Mouse (Mus musculus) forebrain, embryonic 14.5 days (tissue): ENCODE results near the gene Coq10b. TPM values are rescaled to one million over a fixed set of nuclear protein-coding genes. Genes with fewer than 3 reads are reported as not detected.
"Not testable (repeated sequence)": the region's sequence is repeated elsewhere in the genome, so short reads cannot be mapped to it uniquely, and the experiment has no call there.

Source experiments
- ATAC-seq: fragments of 200-750 bp; cut with Nextera tagmentation; 2 replicates; pipeline ENCODE4 v1.8.0; 2017; ENCODE audit warnings: mild to moderate bottlenecking, moderate library complexity
- DNase-seq: peaks from one replicate; pipeline ENCODE4 v3.0.0-alpha.2; 2015; ENCODE audit warnings: low spot score
- H3K27ac ChIP-seq: fragments of 300-500 bp; sonication (generic); 2 replicates; pipeline ENCODE4 v1.5.1; 2014; ENCODE audit warnings: low read depth, mild to moderate bottlenecking, control low read depth, low read length, moderate library complexity
- H3K27me3 ChIP-seq: fragments of 300-500 bp; sonication (generic); replicated peaks from 2 replicates; pipeline ENCODE4 v1.6.1; 2014; ENCODE audit warnings: low read length, control low read depth, mixed read lengths; ENCODE audit not compliant: control insufficient read depth, insufficient read depth
- H3K36me3 ChIP-seq: fragments of 300-500 bp; sonication (generic); 2 replicates; pipeline ENCODE4 v1.6.1; 2014; ENCODE audit warnings: low read length, control low read depth; ENCODE audit not compliant: control insufficient read depth, insufficient read depth
- H3K4me1 ChIP-seq: fragments of 300-500 bp; sonication (generic); 2 replicates; pipeline ENCODE4 v1.6.1; 2014; ENCODE audit warnings: antibody characterized with exemption, low read length, control low read depth; ENCODE audit not compliant: control insufficient read depth, insufficient read depth
- H3K4me2 ChIP-seq: fragments of 300-500 bp; sonication (generic); 2 replicates; pipeline ENCODE4 v1.6.1; 2014; ENCODE audit warnings: mild to moderate bottlenecking, control low read depth, low read length
- H3K4me3 ChIP-seq: fragments of 300-500 bp; sonication (generic); 2 replicates; pipeline ENCODE4 v1.5.1; 2014; ENCODE audit warnings: low read depth, low read length, control low read depth
- H3K9ac ChIP-seq: fragments of 300-500 bp; sonication (generic); 2 replicates; pipeline ENCODE4 v1.6.1; 2014; ENCODE audit warnings: mild to moderate bottlenecking, low read length, control low read depth, moderate library complexity
- H3K9me3 ChIP-seq: fragments of 300-500 bp; sonication (generic); replicated peaks from 2 replicates; pipeline ENCODE4 v1.6.1; 2016; ENCODE audit warnings: low read length, control low read depth, mixed read lengths; ENCODE audit not compliant: control insufficient read depth
- WGBS: fragments of 180-500 bp; shearing (Covaris S2); extraction: QIAGEN DNeasy Blood & Tissue Kit; methylation state at CpG from one replicate; pipeline ENCODE4 v1.1.7; 2014; 5-methylcytosine and 5-hydroxymethylcytosine counted together
- polyA plus RNA-seq: library from polyadenylated mRNA; unstranded; fragments of >200 nt; fragmentation: Nextera tagmentation; extraction: Ambion mirVana; gene quantifications from 2 replicates; pipeline ENCODE4 v1.2.1, GENCODE M21; 2014

Gene Coq10b
- 39.5 and 44.1 TPM in 2 replicates for polyA plus RNA-seq

- Histone ChIP-seq H3K27me3 (no peaks in the 10 kb centered on the region), H3K27ac (peak within 1 kb of the TSS; percentile 55), H3K4me1 (peaks cover 8% of the 10 kb centered on the region), H3K4me3 (peak within 1 kb of the TSS; percentile 86), H3K9me3 (no peaks in the 10 kb centered on the region), H3K4me2 (peak within 1 kb of the TSS; percentile 85), H3K9ac (peak within 1 kb of the TSS; percentile 73), H3K36me3 (no peaks in the 10 kb centered on the region)
- DNase-seq (peak; percentile 99), ATAC-seq (peak; percentile 100)
- WGBS = under 1% methylated on average over 46 of the region's 46 CpGs
Measured at GRCm38 (mm10) chr1:55052355-55052953, at the start of gene Coq10b. Coq10b (plus strand) TSS chr1:55052770.

- H3K27ac ChIP-seq, H3K4me1 ChIP-seq, H3K4me2 ChIP-seq, H3K9ac ChIP-seq, H3K9me3 ChIP-seq, DNase-seq, H3K27me3 ChIP-seq, ATAC-seq, H3K4me3 ChIP-seq: not testable (repeated sequence)
- WGBS = 96% methylated on average over 2 of the region's 2 CpGs
- peaks cover 75% of the 10 kb centered on the region for H3K36me3 ChIP-seq
Measured at GRCm38 (mm10) chr1:55008313-55008712, 44.3 kb upstream of the Coq10b start.

GRCm38 (mm10) chr1:55012513-55012912 is 40.1 kb upstream of the Coq10b start:
- H3K27ac ChIP-seq = no peak overlapping the region
- H3K27me3 ChIP-seq = no peaks in the 10 kb centered on the region
- no peaks in the 10 kb centered on the region for H3K9me3 ChIP-seq
- H3K36me3 ChIP-seq = peaks cover 79% of the 10 kb centered on the region
- no peak overlapping the region for H3K9ac ChIP-seq
- ATAC-seq (no peak), DNase-seq (no peak)
- H3K4me2 ChIP-seq = no peak overlapping the region
- no peaks in the 10 kb centered on the region for H3K4me1 ChIP-seq
- WGBS = 53% methylated on average over 3 of the region's 3 CpGs
- H3K4me3 ChIP-seq = no peak overlapping the region

- Histone ChIP-seq H3K9me3 (no peaks in the 10 kb centered on the region), H3K36me3 (peaks cover 22% of the 10 kb centered on the region), H3K4me2 (no peak overlapping the region), H3K27me3 (no peaks in the 10 kb centered on the region), H3K9ac (no peak overlapping the region), H3K4me1 (peaks cover 8% of the 10 kb centered on the region), H3K27ac (no peak overlapping the region), H3K4me3 (no peak overlapping the region)
- DNase-seq (no peak), ATAC-seq (no peak)
Measured at GRCm38 (mm10) chr1:55021907-55022306, 30.7 kb upstream of the Coq10b start.

- Histone ChIP-seq H3K36me3 (no peaks in the 10 kb centered on the region), H3K9ac (peak overlapping the region; percentile 98), H3K27me3 (no peaks in the 10 kb centered on the region), H3K4me3 (peak overlapping the region; percentile 98), H3K4me1 (peaks cover 8% of the 10 kb centered on the region), H3K4me2 (peak overlapping the region; percentile 91), H3K27ac (peak overlapping the region; percentile 93; the same call in 1 of the 2 replicates), H3K9me3 (no peaks in the 10 kb centered on the region)
- 19% methylated on average over 10 of the region's 10 CpGs for WGBS
- no peak for ATAC-seq
- no peak for DNase-seq
Measured at GRCm38 (mm10) chr1:55025656-55026430, 26.7 kb upstream of the Coq10b start.

- Histone ChIP-seq H3K4me3 (peak overlapping the region; percentile 98), H3K9me3 (no peaks in the 10 kb centered on the region), H3K9ac (peak overlapping the region; percentile 98), H3K4me1 (peaks cover 8% of the 10 kb centered on the region), H3K36me3 (no peaks in the 10 kb centered on the region), H3K27me3 (no peaks in the 10 kb centered on the region), H3K4me2 (peak overlapping the region; percentile 91), H3K27ac (peak overlapping the region; percentile 93)
- DNase-seq (peak; percentile 25), ATAC-seq (peak; percentile 74)
- under 1% methylated on average over 50 of the region's 55 CpGs for WGBS
Measured at GRCm38 (mm10) chr1:55026444-55027252, 25.9 kb upstream of the Coq10b start.

- Histone ChIP-seq H3K4me3 (peak within 1 kb of the TSS; percentile 98), H3K27ac (peak within 1 kb of the TSS; percentile 93), H3K9ac (peak within 1 kb of the TSS; percentile 98), H3K27me3 (no peaks in the 10 kb centered on the region), H3K9me3 (no peaks in the 10 kb centered on the region), H3K4me2 (peak within 1 kb of the TSS; percentile 91), H3K36me3 (no peaks in the 10 kb centered on the region), H3K4me1 (peaks cover 8% of the 10 kb centered on the region)
- DNase-seq (peak; percentile 98), ATAC-seq (peak; percentile 99)
- WGBS = 1% methylated on average over 46 of the region's 46 CpGs
Measured at GRCm38 (mm10) chr1:55027253-55027801, 25.2 kb upstream of the Coq10b start, which contains the start of gene Sf3b1. Sf3b1 (minus strand) TSS chr1:55027481.

- 93% methylated on average over 1 of the region's 1 CpGs for WGBS
- H3K9me3 ChIP-seq = no peaks in the 10 kb centered on the region
- H3K9ac ChIP-seq = no peak overlapping the region
- H3K27me3 ChIP-seq = no peaks in the 10 kb centered on the region
- H3K4me2 ChIP-seq = peak overlapping the region; percentile 49
- no peak overlapping the region for H3K27ac ChIP-seq
- H3K36me3 ChIP-seq = no peaks in the 10 kb centered on the region
- H3K4me1 ChIP-seq = peaks cover 8% of the 10 kb centered on the region
- no peak for ATAC-seq
- H3K4me3 ChIP-seq = peak overlapping the region; percentile 98; the same call in 1 of the 2 replicates
- DNase-seq = no peak
Measured at GRCm38 (mm10) chr1:55027966-55028365, 24.6 kb upstream of the Coq10b start.
